Mouse (Mus musculus) kidney, postnatal 4 days (tissue): Measurements from ENCODE around the gene Nt5c3.
"Not testable (repeated sequence)": the region's sequence is repeated elsewhere in the genome, so short reads cannot be mapped to it uniquely, and the experiment has no call there.

Source experiments
- DNase-seq, 2 experiments: peaks; one replicate each; pipeline ENCODE4 v3.0.0; 2021; ENCODE audit warnings: mixed read lengths in 2 of 2

Gene Nt5c3

DNA sequence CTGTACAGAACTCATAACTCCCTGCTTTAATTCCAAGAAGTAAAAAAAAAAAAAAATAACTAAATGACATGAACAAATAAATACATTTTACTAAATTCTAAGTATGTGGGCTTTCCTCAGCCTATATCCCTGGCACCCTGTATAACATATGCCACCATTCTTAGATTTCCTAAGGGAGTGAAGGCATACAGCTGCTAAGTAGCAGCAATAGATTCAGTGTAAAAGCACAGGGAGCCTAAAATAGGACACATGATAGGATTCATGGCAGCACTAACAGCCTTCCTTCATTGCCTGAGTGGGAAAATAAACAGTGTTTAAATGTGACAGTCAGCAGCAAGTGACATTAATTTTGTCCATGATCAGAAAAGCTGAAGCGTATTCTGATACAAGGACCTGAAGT lies 19.4 kb downstream of the Nt5c3 start:
- no peak for DNase-seq

- peak in 1 of 2 experiments; percentile 16 for DNase-seq
Measured at GRCm38 (mm10) chr6:56903831-56904230, 19.9 kb downstream of the Nt5c3 start.

DNA sequence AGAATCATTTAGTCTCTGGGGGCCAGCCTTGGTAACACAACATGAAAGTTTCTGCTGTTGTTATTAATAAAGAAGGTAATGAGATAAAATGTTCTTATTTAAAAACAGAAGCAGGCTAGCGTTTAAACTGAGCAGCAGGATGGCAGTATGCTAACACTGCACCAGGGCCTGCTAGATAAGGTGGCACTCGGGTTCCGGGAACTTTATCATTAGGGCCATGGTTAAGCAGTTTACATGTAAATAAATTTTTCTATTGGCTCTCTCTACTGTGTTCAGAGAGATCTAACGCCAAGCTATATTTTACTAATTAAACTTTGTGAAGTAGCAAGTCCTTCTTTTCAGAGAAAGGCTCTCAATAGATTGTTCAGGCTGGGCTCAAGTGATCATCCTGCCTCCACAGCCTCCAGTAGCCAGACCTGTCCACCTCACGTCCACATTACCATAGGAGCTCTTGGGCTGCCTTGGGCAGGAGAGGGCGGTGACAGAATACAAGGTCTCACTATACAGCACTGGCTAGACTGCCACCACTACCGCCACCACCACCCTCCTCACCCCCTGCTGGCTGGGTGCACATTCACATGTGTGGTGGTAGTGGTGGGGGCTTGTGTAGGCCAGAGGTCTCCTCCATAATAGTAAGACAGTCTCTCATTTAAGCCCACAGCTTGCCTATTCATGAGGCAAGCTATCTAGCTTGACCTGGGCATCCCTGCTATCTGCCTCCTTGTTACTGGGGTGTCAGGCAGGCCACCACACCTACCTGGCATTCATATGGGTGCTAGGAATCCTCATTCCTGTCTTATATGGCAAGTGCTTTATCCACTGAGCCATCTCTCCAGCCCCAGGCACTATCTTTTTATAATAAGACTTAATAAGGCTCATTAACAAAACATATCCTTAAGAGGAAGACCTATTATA lies 20.9 kb downstream of the Nt5c3 start:
- peak in 1 of 2 experiments; percentile 4 for DNase-seq

DNA sequence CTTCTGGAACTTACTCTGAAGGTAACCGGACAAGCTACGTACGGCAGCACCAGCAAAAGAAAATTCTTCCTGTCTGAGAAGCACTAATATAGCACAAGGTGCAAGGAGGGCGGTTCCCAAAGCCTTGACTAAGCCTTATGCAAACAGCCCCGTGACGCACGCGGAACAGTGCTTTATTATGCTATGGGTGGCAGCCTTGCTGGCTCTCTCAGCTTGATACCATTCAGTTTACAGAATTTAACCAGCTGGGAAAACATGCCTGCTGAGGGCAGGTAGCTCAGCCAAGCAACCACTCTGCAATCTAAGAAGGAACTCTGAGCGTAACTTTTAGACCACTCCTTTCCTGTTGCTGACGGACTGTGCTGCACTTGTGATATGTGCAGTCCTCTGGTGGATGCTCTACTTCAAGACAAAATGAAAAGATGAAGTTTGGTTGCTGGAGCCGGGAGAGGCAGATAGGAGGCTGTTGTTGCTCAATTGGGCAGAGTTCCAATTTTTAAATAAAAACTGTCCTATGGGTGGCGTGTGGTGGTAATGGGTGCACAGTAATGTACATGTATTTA lies 21.8 kb downstream of the Nt5c3 start:
- peak; percentile 58 to 70 for DNase-seq

DNA sequence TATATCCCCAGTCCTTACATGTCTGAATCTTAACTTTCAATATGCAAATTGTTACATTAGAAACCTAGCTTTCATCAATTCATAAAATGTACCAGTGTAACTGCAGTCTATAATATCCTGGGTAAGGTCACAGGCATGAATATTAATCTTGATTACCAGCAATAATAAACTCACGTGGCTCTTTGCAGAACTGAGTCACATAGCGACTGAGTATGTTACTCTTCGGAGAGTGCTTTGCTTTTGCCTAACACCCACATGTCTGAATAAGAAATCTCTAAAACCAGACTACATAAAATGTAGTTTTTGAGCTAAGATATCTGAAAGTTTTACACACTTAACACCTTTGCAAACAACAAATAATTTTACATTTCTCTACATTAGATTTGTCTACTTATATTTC lies 22.4 kb downstream of the Nt5c3 start:
- no peak for DNase-seq

GRCm38 (mm10) chr6:56899601-56900000 lies 24.1 kb downstream of the Nt5c3 start:
- no peak for DNase-seq

DNA sequence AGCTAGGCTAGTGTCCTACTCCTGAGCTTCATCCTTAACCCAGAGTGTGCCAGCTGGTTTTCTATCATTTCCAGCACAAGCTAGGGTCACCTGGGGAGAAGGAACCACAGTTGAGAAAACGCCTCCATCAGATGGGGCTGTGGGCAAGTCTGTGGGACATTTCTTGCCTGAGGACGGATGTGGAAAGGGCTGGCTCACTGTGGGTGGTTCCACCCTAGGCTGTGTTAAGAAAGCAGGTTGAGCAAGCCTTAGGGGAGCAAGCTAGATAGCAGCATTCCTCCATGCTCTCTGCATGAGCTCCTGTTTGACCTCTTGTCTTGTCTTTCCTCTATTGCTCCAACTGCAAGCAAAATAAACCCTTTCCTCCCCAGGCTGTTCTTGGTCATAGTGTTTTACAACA lies 33.0 kb downstream of the Nt5c3 start:
- DNase-seq = no peak

DNA sequence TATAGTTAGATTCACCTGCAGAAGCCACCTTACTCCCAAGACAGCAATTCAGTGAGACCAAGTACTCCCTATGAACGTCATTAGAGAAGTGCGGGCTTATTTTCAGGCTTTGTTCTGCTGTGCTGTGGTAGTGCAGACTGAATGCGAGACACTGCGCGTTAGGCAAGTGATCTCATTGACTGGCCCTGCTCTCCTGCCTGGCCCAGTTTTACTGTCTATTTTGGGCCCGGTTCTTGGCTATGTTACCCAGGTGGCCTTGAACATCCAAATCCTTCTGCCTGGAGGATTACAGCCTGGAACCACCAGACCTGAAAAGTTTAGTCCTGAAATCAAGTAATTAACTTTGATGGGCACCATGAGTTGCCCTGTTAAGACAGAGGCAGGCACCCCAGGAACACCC lies 35.2 kb downstream of the Nt5c3 start:
- DNase-seq = no peak

- DNase-seq = no peak
Measured at GRCm38 (mm10) chr6:56879352-56879955, 44.3 kb downstream of the Nt5c3 start.

DNA sequence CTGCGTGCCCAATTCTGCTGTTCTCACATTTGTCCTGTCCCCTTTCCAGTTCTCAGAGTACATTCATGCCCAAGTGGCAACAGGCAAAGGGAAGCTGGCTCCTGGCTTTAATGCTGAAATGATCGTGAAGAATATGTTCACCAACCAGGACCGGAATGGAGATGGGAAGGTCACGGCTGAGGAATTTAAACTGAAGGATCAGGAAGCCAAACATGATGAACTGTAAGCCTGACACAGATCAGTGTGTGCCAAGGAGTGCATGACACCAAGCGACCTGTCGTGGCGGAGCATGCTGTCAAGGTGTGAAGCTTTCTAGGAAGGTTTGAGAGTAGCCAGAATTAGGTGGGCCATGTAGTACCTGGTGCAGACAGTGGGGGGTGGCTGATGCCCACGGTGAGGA lies 45.7 kb downstream of the Nt5c3 start:
- no peak for DNase-seq

GRCm38 (mm10) chr6:56876870-56877269 lies 46.9 kb downstream of the Nt5c3 start:
- DNase-seq = no peak

- no peak for DNase-seq
Measured at GRCm38 (mm10) chr6:56870027-56870426, 53.7 kb downstream of the Nt5c3 start.

GRCm38 (mm10) chr6:56868565-56868964 lies 55.2 kb downstream of the Nt5c3 start:
- no peak for DNase-seq

GRCm38 (mm10) chr6:56866899-56867298 lies 56.8 kb downstream of the Nt5c3 start:
- not testable (repeated sequence) for DNase-seq

GRCm38 (mm10) chr6:56860205-56860848 lies 63.4 kb downstream of the Nt5c3 start:
- no peak for DNase-seq

GRCm38 (mm10) chr6:56856748-56857147 lies 67.0 kb downstream of the Nt5c3 start:
- no peak for DNase-seq

DNA sequence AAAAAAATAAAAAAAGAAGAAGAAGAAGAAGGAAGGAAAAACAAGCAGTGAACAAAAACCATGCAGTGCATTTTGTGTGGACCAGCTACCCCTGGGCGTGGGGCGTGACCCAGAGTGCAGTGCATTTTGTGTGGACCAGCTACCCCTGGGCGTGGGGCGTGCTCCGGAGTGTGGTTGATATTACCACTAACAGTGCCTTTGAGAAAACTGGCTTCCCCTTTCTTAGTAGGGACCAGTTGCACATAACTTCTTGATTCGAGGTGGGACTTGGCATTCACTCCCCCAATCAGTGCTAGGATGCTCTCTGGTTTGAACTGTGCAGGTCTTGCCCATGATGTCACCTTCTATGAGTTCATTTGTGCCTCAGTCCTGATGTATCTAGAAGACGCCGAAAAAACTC lies 68.9 kb downstream of the Nt5c3 start:
- DNase-seq = no peak

- DNase-seq = peak in 1 of 2 experiments; percentile 19
Measured at GRCm38 (mm10) chr6:56850315-56850714, 73.4 kb downstream of the Nt5c3 start.

- DNase-seq = no peak
Measured at GRCm38 (mm10) chr6:56848974-56849373, 74.8 kb downstream of the Nt5c3 start.

- no peak for DNase-seq
Measured at GRCm38 (mm10) chr6:56844365-56844764, 79.4 kb downstream of the Nt5c3 start.

DNA sequence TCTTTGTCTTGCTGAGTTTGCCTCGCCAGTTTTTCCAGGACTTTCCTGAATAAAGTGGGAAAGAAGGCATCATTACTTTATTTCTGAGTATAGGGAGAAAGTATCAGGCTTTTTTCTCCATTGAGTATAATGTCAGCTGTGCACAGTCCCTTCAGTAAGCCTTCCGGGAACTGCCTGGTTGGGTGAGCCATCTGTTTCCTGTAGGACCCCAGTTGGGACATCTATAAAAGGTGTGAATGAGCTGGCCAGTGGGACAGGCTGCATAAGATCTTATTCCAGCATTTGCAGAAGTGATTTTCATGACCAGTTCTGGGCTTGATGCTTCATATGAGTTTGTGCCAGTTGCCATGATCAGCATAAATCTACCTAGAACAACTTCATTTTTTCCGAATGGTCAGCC lies 80.5 kb downstream of the Nt5c3 start:
- DNase-seq = no peak

GRCm38 (mm10) chr6:56837621-56838020 lies 86.1 kb downstream of the Nt5c3 start:
- no peak for DNase-seq

GRCm38 (mm10) chr6:56837166-56837565 lies 86.6 kb downstream of the Nt5c3 start:
- no peak for DNase-seq
